Mouse (Mus musculus) lung, postnatal 25 days (tissue): ENCODE results near the gene Cpsf6.

Experiments used
- DNase-seq: peaks from one replicate; pipeline ENCODE4 v3.0.0; 2022; ENCODE audit warnings: low spot score

The Cpsf6 gene

GRCm38 (mm10) chr10:117385086-117385430 is 5.2 kb upstream of the Cpsf6 start:
- DNase-seq: no peak

- DNase-seq: no peak
Observed at GRCm38 (mm10) chr10:117384386-117385085, 4.7 kb upstream of the Cpsf6 start.

GRCm38 (mm10) chr10:117383941-117384340 is 4.1 kb upstream of the Cpsf6 start:
- DNase-seq: no peak

- DNase-seq: no peak
Observed at GRCm38 (mm10) chr10:117382996-117383550, 3.3 kb upstream of the Cpsf6 start.

DNA sequence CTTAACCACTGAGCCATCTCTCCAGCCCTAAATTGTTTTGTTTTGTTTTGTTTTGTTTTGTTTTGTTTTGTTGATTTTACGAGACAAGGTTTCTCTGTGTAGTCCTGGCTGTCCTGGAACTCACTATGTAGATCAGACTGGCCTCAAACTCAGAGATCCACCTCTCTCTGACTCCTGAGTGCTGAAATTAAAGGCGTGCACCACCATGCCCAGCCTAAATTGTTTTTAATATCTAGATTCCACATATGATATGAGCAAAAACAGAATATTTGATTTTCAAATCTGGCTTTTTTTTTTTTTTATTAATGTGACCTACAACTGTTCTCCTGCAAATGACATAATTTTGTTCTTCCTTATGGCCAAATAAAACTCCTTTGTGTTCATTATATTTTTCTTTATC is 2.3 kb upstream of the Cpsf6 start:
- DNase-seq: no peak

- DNase-seq: no peak
Observed at GRCm38 (mm10) chr10:117380721-117381570, 1.1 kb upstream of the Cpsf6 start.

- no peak for DNase-seq
Observed at GRCm38 (mm10) chr10:117379441-117379840, 374 bp downstream of the Cpsf6 start.

DNA sequence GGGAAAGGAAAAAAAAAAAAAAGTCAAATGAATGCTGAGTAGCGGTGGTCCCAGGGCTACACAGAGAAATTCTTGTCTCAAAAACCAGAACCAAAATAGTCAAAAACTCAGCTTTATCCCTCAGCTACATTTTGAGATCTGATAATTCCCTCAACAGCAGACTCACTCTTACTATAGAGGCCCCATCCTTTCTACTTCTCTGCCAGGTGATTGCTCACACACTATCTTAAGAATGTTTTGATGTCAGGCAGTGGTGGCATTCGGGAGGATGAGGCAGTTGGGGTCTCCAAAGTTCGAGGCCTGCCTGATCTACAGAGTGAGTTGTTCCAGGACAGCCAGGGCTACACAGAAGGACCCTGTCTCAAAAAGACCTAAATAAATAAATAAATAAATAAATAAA is 1.2 kb downstream of the Cpsf6 start:
- DNase-seq: no peak

DNA sequence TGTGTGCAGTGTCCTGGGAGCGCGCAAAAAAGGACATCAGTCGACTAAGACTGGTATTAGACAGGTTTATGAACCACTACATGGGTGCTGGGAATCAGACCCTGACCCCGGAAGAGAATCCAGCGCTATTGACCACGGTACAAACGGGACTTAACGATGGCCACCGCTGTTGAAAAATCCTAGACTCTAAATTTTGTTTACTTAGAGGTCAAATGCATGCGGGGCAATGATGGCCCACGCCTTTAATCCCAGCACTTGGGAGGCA is 1.6 kb downstream of the Cpsf6 start:
- no peak for DNase-seq

DNA sequence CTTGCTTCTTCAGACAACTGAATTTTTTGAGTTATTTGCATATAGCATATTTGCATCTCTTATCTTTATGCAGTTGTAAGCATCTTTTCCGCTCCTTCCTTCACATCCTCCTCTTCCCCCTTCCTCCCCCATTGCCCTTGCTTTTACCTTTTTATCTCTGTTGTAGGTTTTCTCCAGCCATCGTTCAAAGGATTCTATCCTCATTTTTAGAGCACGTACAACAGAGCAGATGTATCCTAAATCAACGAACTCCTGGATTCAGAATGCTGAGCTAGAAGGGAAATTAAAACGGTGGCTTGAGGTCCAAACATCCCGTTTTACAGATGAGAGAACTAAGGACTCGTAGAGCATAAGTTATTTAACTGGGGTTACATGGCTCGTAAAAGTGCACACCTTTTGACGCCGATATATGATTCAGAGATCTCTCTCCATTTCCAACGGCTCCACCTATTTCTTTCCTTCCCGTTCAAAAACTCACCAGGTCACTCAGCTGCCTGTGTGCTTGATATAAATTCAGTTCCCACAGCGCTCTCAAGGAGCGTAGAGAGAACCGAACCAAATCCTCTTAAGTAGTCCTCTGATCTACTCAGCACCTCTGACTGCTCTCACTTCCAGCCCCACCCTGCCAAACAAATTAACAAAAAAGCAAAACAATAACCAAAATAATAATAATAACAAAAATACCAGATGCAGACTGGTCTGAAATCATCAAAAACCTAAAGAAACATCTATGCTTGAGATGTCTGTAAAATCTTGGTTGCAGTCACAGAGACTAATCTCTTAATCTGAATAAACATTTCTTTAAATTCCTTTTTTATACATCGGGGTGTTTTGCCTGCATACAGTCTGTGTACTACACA is 2.2 kb downstream of the Cpsf6 start:
- no peak for DNase-seq

GRCm38 (mm10) chr10:117376580-117377189 is 3.1 kb downstream of the Cpsf6 start:
- DNase-seq: peak; percentile 96

DNA sequence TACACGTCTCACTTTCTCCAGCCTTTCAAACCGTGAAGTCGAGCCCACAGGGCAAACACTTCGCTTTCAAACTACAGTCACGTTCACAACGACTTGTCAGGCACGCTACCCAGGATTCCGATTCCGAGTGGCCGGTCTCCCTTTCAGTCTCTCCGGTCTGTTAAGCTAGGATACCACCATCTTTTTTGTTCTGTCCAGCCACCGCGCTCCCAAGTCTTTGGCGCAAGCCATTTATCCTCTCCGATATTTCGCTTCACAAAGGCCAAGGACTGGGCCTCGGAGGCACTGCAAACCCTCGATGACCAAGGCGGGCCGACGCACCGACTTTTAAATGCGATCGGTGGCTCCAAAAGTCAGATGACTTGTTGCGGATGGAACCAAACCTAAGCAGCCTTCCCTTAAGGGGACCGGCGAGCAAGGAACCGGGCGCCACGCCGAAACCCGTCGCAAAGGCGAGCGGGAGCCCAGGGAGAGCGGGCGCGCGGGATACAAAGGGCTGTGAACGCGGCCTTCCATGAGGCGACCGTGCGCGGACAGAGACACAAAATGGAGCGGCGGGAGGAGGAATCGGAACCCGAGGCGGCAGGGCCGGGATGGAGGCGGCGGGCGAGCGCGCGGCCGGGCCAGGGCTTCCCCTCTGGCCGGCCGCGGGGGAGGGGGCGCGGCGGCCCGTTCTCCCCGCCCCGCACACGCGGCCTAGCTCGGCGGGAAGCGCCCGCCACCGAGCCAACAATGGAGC is 3.8 kb downstream of the Cpsf6 start:
- DNase-seq: peak; percentile 24

DNA sequence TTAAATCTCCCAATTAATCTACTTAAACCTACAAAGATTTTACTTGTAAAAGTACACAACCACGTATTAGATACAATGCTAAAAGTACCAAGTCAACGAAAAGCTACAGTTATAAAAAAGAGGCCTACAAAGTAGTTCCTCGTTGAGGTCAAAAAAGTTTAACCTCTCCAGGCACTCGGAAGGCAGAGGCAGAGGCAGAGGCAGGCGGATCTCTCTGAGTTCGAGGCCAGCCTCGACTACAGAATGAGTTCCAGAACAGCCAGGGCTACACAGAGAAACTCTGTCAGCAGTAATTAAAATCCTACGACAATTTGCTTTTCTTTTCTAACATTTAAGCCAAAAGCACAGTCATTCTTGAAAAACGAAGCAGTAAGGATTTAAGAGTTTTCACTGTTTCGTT is 4.7 kb downstream of the Cpsf6 start:
- no peak for DNase-seq

GRCm38 (mm10) chr10:117363106-117363505 is 16.7 kb downstream of the Cpsf6 start:
- peak; percentile 69 for DNase-seq

GRCm38 (mm10) chr10:117358891-117359290 is 20.9 kb downstream of the Cpsf6 start:
- no peak for DNase-seq

GRCm38 (mm10) chr10:117343000-117343399 is 36.8 kb downstream of the Cpsf6 start:
- DNase-seq: no peak

- DNase-seq: no peak
Observed at GRCm38 (mm10) chr10:117342406-117342805, 37.4 kb downstream of the Cpsf6 start.

GRCm38 (mm10) chr10:117341029-117341428 is 38.8 kb downstream of the Cpsf6 start:
- no peak for DNase-seq

DNA sequence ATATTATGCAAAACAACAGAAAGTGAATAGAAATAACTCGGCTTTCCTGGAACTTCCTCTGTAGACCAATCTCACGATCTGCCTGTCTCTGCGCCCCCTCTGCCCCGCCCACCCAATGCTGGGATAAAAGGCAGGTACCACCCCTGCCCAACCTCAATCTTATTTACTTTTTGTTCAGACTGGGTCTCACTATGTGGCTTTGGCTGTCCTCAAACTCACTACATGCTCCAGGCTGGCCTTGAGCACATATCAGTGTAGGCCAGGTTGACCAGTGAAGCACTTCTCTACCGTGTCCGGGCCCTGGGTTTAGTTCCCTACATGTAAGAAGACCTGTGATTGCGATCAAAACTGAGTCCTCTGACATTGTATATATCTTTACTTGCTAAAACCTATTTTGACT is 40.6 kb downstream of the Cpsf6 start:
- no peak for DNase-seq

DNA sequence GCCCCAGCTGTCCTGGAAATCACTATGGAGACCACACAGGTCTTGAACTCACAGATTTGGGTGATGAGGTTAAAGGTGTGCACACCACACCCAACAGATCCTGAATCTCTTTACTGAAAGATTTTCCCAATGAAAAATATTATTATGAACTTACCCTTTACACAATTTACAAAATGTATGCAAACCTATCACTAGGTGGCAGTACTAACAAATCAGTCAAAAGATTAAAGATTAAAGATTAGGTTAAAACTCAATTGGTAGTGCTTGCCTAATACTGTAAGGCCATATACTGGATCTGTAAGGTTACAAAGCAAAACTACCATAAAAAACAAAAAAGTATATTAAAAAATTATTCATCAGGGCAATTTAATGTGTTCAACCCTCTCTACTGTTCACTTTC is 41.9 kb downstream of the Cpsf6 start:
- no peak for DNase-seq

- no peak for DNase-seq
Observed at GRCm38 (mm10) chr10:117335649-117336048, 44.2 kb downstream of the Cpsf6 start.
